ENCODE assay signal across 13 mouse cellular contexts in the genomic region with DNA sequence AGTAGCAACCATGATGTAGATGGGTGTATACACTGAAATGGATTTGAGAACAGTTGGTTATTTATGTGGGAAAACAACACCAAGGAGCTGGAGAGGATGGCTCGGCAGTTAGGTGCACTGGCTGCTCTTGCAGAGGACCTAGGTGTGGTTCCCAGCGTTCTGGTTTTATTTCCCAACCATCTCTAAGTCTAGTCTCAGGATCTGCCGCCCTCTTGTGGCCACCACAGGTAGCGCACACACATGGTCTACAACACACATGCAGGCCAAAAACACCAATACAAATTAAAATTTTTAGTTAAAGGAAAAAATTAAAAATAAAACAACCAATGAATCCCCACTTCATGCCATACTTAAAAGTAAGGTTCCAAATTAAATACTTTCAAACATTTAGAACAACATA. TPM values are rescaled to one million over a fixed set of nuclear protein-coding genes. Genes with fewer than 3 reads are reported as not detected.
DNase-seq lines count a peak whose midpoint lies in the region; ATAC-seq and TF ChIP-seq lines count a peak whose summit lies in the region.
"Had no signal": no experiment of that assay in that cellular context is flagged by ENCODE, and none has a peak within 500 bp of the region (broad histone marks: within the 10 kb centered on the region; RNA-seq: fewer than 3 reads in every experiment).

No protein-coding gene starts in this region.

- no peak for ATAC-seq in kidney, embryonic 14.5 days (ENCODE audit: low FRiP score, low TSS enrichment)
- no peak for ATAC-seq in G1E (ENCODE audit: extremely low read depth, insufficient number of reproducible peaks, low FRiP score, poor library complexity, severe bottlenecking)
- no peak for ATAC-seq in hindbrain, embryonic 14.5 days (ENCODE audit: low FRiP score)

- H3K9me3 ChIP-seq in kidney, embryonic 14.5 days (ENCODE audit: control insufficient read depth, low read length), result peaks cover 7% of the 10 kb centered on the region; the same call in 1 of the 2 replicates
- peaks cover 5% of the 10 kb centered on the region; the same call in 1 of the 2 replicates for H3K9me3 ChIP-seq in G1E (replicated peaks)
- peaks cover 8% of the 10 kb centered on the region for H3K9me3 ChIP-seq in hindbrain, embryonic 10.5 days
- H3K9me3 ChIP-seq in hindbrain, embryonic 14.5 days (ENCODE audit: control insufficient read depth, low read length), result peaks cover 8% of the 10 kb centered on the region; the same call in 1 of the 2 replicates
- H3K9me3 ChIP-seq: limb, embryonic 15.5 days had no signal

- no peak overlapping the region for H3K4me2 ChIP-seq in kidney, embryonic 14.5 days (replicated peaks; ENCODE audit: low read depth, low read length)
- H3K4me2 ChIP-seq in hindbrain, embryonic 14.5 days (replicated peaks), result no peak overlapping the region
- H3K4me2 ChIP-seq: limb, embryonic 15.5 days; midbrain, embryonic 12.5 days had no signal

- TF ChIP-seq POLR2A in kidney, adult 2 months (IDR thresholded peaks at IDR 0.05; ENCODE audit: low read depth, low read length), result no peak

- H3K4me3 ChIP-seq in kidney, adult 2 months (ENCODE audit: insufficient read depth, low read depth, low read length), result no peak overlapping the region
- H3K4me3 ChIP-seq in kidney, embryonic 14.5 days (ENCODE audit: low read length), result no peak overlapping the region
- no peak overlapping the region for H3K4me3 ChIP-seq in G1E (ENCODE audit: low read depth, low read length)
- H3K4me3 ChIP-seq in hindbrain, embryonic 10.5 days, result no peak overlapping the region
- H3K4me3 ChIP-seq in hindbrain, embryonic 14.5 days (replicated peaks; ENCODE audit: low read length), result no peak overlapping the region
- H3K4me3 ChIP-seq: limb, embryonic 15.5 days; midbrain, embryonic 12.5 days had no signal

- H3K27me3 ChIP-seq in kidney, adult 2 months (replicated peaks; ENCODE audit: control insufficient read depth, insufficient read depth, low read length), result no peaks in the 10 kb centered on the region
- no peaks in the 10 kb centered on the region for H3K27me3 ChIP-seq in kidney, embryonic 14.5 days (ENCODE audit: control insufficient read depth, insufficient read depth, low read length)
- H3K27me3 ChIP-seq in G1E (ENCODE audit: insufficient read depth, low read length), result peaks cover 12% of the 10 kb centered on the region
- H3K27me3 ChIP-seq in hindbrain, embryonic 10.5 days (ENCODE audit: insufficient read depth, poor library complexity, severe bottlenecking), result no peaks in the 10 kb centered on the region
- no peaks in the 10 kb centered on the region for H3K27me3 ChIP-seq in hindbrain, embryonic 14.5 days (ENCODE audit: control insufficient read depth, insufficient read depth, low read length)
- H3K27me3 ChIP-seq: limb, embryonic 15.5 days; midbrain, embryonic 12.5 days had no signal

- no peaks in the 10 kb centered on the region for H3K4me1 ChIP-seq in kidney, adult 2 months (ENCODE audit: control insufficient read depth, insufficient read depth, low read length)
- no peaks in the 10 kb centered on the region for H3K4me1 ChIP-seq in kidney, embryonic 14.5 days (ENCODE audit: control insufficient read depth, insufficient read depth, low read length)
- H3K4me1 ChIP-seq in G1E (ENCODE audit: insufficient read depth, low read depth, low read length), result no peaks in the 10 kb centered on the region
- no peaks in the 10 kb centered on the region for H3K4me1 ChIP-seq in hindbrain, embryonic 10.5 days (replicated peaks)
- H3K4me1 ChIP-seq in hindbrain, embryonic 14.5 days (replicated peaks; ENCODE audit: control insufficient read depth, insufficient read depth, low read length), result no peaks in the 10 kb centered on the region
- H3K4me1 ChIP-seq: limb, embryonic 15.5 days; midbrain, embryonic 12.5 days had no signal

- no peak for DNase-seq in kidney, adult 2 months
- DNase-seq in A20 (ENCODE audit: low read depth, low spot score) (peak; percentile 32), G1E (ENCODE audit: low spot score) (no peak)
- DNase-seq in induced T-regulatory cell, adult 2 months (ENCODE audit: low read depth), result peak; percentile 37
- DNase-seq in hindbrain, embryonic 10.5 days (ENCODE audit: low spot score), result no peak
- no peak for DNase-seq in hindbrain, embryonic 14.5 days (ENCODE audit: low spot score)
- DNase-seq in left cerebral cortex, adult 18-20 months (ENCODE audit: low spot score in 2 of 2), result no peak
- DNase-seq: embryo, embryonic 11 days; gastrocnemius, postnatal 36 days; kidney, postnatal 25 days had no signal

- no peak overlapping the region for H3K27ac ChIP-seq in kidney, adult 2 months (ENCODE audit: insufficient read depth, low read depth, low read length)
- no peak overlapping the region for H3K27ac ChIP-seq in kidney, embryonic 14.5 days (ENCODE audit: low read depth, low read length)
- no peak overlapping the region for H3K27ac ChIP-seq in hindbrain, embryonic 10.5 days
- H3K27ac ChIP-seq in hindbrain, embryonic 14.5 days, result no peak overlapping the region
- H3K27ac ChIP-seq: limb, embryonic 15.5 days; midbrain, embryonic 12.5 days had no signal

- no peak overlapping the region for H3K9ac ChIP-seq in kidney, embryonic 14.5 days (ENCODE audit: low read depth, low read length)
- no peak overlapping the region for H3K9ac ChIP-seq in hindbrain, embryonic 14.5 days
- H3K9ac ChIP-seq: limb, embryonic 15.5 days; midbrain, embryonic 12.5 days had no signal

- WGBS in kidney, adult 2 months, result 90% methylated on average over 4 of the region's 4 CpGs
- WGBS in kidney, embryonic 14.5 days, result 90% methylated on average over 4 of the region's 4 CpGs
- 84% methylated on average over 4 of the region's 4 CpGs for WGBS in hindbrain, embryonic 10.5 days
- 87% methylated on average over 4 of the region's 4 CpGs for WGBS in hindbrain, embryonic 14.5 days

- peak; percentile 41; the same call in 1 of the 2 replicates for TF ChIP-seq CTCF in kidney, adult 2 months (conservative IDR thresholded peaks at IDR 0.05; ENCODE audit: insufficient read depth, insufficient read length, low read depth, low read length)
- peak; percentile 27; the same call in 1 of the 2 replicates for TF ChIP-seq CTCF in G1E (IDR thresholded peaks at IDR 0.05; ENCODE audit: low read depth, low read length)

- no peaks in the 10 kb centered on the region for H3K36me3 ChIP-seq in kidney, adult 2 months (ENCODE audit: control insufficient read depth, insufficient read depth, low read length)
- H3K36me3 ChIP-seq in kidney, embryonic 14.5 days (ENCODE audit: control insufficient read depth, insufficient read depth, low read length), result no peaks in the 10 kb centered on the region
- H3K36me3 ChIP-seq in G1E (replicated peaks), result no peaks in the 10 kb centered on the region
- no peaks in the 10 kb centered on the region for H3K36me3 ChIP-seq in hindbrain, embryonic 10.5 days
- no peaks in the 10 kb centered on the region for H3K36me3 ChIP-seq in hindbrain, embryonic 14.5 days (replicated peaks; ENCODE audit: control insufficient read depth, insufficient read depth)
- H3K36me3 ChIP-seq: limb, embryonic 15.5 days had no signal

RNA-seq across cellular contexts. Expression of gene Fam8a1, which starts 27.0 kb away (rescaled TPM):
- 20.4 and 21.5 TPM in 2 replicates for polyA plus RNA-seq in kidney, adult 2 months (2012; rRNA removed)
- 8.7 and 13.5 TPM in 2 replicates for polyA plus RNA-seq in kidney, embryonic 14.5 days (2014; fragmentation: Nextera tagmentation; extraction: Ambion mirVana)
- total RNA-seq in G1E (2014; fragmentation: Nextera tagmentation) (39.4 and 44.9 TPM in 2 replicates), G1E (2017) (26.3 and 29.0 TPM in 2 replicates)
- polyA plus RNA-seq in G1E (2012), result 7.2 and 9.8 TPM in 2 replicates
- polyA plus RNA-seq in hindbrain, embryonic 10.5 days (2016; fragmentation: Nextera tagmentation; extraction: Ambion mirVana), result 6.5 and 8.1 TPM in 2 replicates
- polyA plus RNA-seq in hindbrain, embryonic 14.5 days (2014; fragmentation: Nextera tagmentation; extraction: Ambion mirVana), result 15.4 and 17.4 TPM in 2 replicates
- total RNA-seq in left cerebral cortex, adult 18-20 months (2021), result 10 to 100 TPM; 93.8 to 94.7 TPM

Comparison
In these comparisons a context has a peak if more than half of its experiments do, and no peak if none do; other contexts are left out.
1. DNase-seq: peak in A20 (single experiment) and induced T-regulatory cell, adult 2 months (single experiment); none in kidney, adult 2 months (single experiment), G1E (single experiment), hindbrain, embryonic 10.5 days (single experiment), hindbrain, embryonic 14.5 days (single experiment) and left cerebral cortex, adult 18-20 months (0 of 2).